Mouse (Mus musculus): ENCODE measurements around the gene Gpr137. TPM values are rescaled to one million over a fixed set of nuclear protein-coding genes. Genes with fewer than 3 reads are reported as not detected.
A peak's percentile ranks its signal among the peaks of the same experiment; 100 is the strongest.

The Gpr137 gene
- polyA plus RNA-seq, 1 experiment = not detected

DNA sequence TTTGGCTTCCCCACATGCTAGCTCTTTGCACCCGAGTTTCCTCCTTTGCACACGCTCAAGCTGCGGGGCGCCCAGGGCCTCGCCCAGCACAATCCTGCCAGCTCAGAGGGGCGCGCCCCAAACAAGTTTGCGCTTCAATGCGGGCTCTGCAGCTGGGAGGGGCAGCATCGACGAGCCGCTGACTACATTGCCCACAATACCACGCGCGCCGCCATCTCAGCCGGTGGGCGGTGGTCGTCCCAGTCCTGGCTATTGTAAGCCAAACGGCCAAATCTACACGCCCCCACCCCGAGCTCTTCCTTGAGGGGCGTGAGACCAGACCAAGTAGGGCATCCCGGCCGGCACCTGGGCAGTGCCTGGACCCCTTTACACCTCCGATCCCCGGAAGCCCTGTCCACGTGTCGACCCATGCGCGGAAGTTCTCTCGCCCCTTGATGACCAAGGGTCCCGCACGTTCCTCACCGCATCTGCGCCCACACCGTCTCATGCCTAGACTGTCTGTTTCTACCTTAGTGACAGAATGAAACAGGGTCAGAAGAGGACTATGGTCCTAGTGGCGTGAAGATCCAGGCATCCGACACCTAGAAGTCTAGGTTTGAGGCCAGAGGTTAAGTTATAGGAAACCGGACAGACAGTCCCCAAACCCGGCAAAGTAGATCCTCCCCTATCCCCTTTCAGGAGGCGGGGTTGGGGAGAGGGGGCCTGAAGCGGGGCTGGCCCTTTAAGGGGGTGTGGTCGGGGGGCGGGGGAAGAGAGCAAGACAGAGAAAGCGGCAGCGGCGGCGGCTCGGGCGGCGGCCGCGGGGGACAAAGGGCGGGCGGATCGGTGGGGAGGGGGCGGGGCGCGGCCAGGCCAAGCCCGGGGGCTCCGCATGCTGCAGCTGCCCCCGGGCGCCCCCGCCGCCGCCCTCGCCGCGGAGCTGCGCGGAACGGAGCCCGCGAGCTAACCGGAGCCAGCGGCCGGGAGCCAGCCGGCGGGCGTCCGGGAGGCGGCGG is 32.2 kb upstream of the Gpr137 start, which contains the start of gene Ppp1r14b:
Gene Ppp1r14b (plus strand): TSS at position 758 of the 995 bp plus-strand sequence.
- WGBS = 3% methylated on average over 75 of the region's 84 CpGs
- TF ChIP-seq CTCF (IDR thresholded peaks at IDR 0.05; ENCODE audit: insufficient read depth, low read depth, low read length) (no peak), POLR2A (IDR thresholded peaks at IDR 0.05; ENCODE audit: insufficient read depth, low read depth, low read length) (peak; percentile 18; the same call in 1 of the 2 replicates)

DNA sequence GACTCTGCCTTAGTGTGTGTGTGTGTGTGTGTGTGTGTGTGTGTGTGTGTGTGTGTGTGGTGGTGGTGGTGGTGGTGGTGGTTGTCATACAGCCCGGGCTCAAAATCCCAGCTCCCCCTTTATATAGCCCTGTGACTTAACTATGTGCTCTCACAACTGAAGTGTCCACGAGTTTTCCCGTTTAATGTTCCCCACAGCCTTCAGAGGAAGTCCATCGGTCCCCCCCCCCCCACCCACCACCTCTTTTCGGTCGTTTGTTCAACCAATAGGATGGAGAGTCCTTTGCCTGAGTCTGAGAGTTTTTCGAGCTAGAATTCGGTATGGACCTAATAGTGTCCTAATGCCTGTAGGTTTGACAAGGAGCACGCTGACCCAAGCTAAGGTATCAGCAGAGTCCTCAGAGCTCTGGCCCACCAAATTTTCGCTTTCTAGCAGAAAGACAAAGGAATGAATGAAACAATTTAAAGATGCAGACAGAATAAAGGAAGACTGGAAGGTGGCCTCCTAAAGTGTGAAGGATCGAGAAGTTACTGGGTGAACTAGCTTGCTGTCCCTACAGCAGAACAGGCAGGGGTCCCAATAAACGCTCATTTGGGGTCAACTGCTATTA is 31.4 kb upstream of the Gpr137 start:
- Histone ChIP-seq H3K27ac (ENCODE audit: insufficient read depth, low read depth, low read length) (no peak overlapping the region), H3K4me1 (ENCODE audit: control insufficient read depth, insufficient read depth, low read length) (peaks cover 41% of the 10 kb centered on the region), H3K4me3 (ENCODE audit: insufficient read depth, low read depth, low read length) (no peak overlapping the region)
- TF ChIP-seq CTCF (IDR thresholded peaks at IDR 0.05; ENCODE audit: insufficient read depth, low read depth, low read length) (no peak), POLR2A (IDR thresholded peaks at IDR 0.05; ENCODE audit: insufficient read depth, low read depth, low read length) (no peak)
- WGBS = 35% methylated on average over 12 of the region's 12 CpGs

More for the DNA sequence above, 32.2 kb upstream of the Gpr137 start, which contains the start of gene Ppp1r14b:
- Histone ChIP-seq H3K27ac (ENCODE audit: insufficient read depth, low read depth, low read length) (peak within 1 kb of the TSS; percentile 43), H3K4me1 (ENCODE audit: control insufficient read depth, insufficient read depth, low read length) (peaks cover 42% of the 10 kb centered on the region), H3K4me3 (ENCODE audit: insufficient read depth, low read depth, low read length) (peak within 1 kb of the TSS; percentile 60)

DNA sequence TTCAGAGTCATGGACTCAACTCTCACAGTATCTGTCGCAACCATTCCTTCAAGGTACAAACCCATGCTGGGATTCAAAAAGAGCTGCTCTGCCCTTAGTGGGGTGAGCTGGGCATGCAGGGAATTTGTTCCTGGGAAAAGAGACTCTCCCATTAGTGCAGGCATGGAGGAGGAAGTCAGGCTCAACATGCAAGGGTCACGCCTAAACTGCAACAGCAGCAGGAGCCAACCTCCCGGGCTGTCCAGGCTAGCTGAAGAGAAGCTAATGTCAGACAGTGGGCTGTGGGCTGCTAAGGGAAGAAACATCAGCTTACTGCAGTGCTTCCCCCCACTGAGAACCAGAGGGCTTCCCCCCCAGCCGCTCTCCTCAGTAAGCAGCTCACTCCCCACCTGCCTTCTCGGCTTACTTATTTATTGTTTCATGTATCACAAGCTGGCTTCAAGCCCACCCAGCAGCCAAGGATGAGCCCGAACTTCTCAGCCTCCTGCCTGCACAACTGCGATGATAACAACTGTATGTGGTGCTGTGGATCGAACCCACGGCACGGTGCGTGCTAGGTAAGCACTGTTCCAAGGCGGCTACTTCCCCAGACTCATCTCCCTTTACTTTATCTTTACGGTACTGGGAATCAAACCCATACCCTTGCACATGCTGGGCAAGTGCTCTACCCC is 30.1 kb upstream of the Gpr137 start:
- H3K4me3 ChIP-seq (ENCODE audit: insufficient read depth, low read depth, low read length) = no peak overlapping the region
- peaks cover 31% of the 10 kb centered on the region for H3K4me1 ChIP-seq (ENCODE audit: control insufficient read depth, insufficient read depth, low read length)
- WGBS = 86% methylated on average over 13 of the region's 13 CpGs
- TF ChIP-seq CTCF (IDR thresholded peaks at IDR 0.05; ENCODE audit: insufficient read depth, low read depth, low read length) (no peak), POLR2A (IDR thresholded peaks at IDR 0.05; ENCODE audit: insufficient read depth, low read depth, low read length) (no peak)
- H3K27ac ChIP-seq (ENCODE audit: insufficient read depth, low read depth, low read length) = no peak overlapping the region

DNA sequence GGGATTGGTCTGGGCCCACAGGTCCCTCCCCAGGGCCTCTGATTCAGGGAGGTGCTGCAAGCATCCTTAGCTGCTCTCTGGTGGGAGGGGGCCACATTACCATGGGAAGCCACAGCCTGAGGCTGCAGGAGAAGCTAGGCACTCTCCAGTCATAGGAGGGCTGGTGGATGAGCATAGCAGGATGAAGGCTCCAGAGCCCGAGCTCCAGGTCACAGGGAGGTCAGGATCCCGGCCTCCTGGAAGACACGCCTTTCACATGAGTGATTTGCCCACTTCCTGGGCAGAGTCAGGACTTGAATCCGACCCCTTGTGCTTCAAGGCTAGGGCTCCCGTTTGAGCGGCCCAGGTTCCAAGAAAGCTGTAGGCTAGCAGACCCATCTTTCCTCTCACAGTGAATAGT is 29.4 kb upstream of the Gpr137 start:
- peaks cover 31% of the 10 kb centered on the region for H3K4me1 ChIP-seq (ENCODE audit: control insufficient read depth, insufficient read depth, low read length)
- no peak overlapping the region for H3K27ac ChIP-seq (ENCODE audit: insufficient read depth, low read depth, low read length)
- no peak for TF ChIP-seq POLR2A (IDR thresholded peaks at IDR 0.05; ENCODE audit: insufficient read depth, low read depth, low read length)
- TF ChIP-seq CTCF (IDR thresholded peaks at IDR 0.05; ENCODE audit: insufficient read depth, low read depth, low read length) = no peak
- H3K4me3 ChIP-seq (ENCODE audit: insufficient read depth, low read depth, low read length) = no peak overlapping the region
- WGBS = 74% methylated on average over 6 of the region's 6 CpGs

DNA sequence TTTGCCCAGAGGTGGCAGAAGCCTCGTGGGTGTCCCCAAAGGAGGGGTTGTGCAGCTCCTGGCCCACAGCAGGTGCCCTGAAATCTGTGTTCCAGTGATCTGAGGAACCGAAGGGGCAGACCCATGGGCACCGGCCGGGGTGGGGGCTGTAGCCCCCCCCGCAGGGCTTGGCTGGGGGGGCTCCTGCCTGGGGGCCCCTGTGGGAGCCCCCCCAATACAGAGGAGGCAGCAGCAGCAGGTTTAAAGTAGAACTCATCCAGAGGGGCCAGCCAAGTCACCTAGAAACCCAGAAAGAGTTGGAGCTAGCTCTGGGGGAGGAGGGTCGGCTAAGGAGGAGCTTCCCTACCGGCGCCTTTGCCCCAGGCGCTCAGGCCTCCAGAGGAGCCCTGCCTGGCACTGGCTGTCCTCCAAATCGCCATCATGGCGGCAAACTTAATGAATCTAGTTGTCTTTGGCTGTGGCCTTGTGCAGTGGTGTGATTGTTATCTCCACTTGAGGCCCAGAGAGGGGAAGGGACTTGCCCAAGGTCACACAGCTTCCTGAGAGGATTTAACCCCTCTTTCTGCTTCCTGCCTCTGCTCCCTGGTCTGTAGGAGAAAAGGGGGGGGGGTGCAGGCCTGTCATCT is 28.3 kb upstream of the Gpr137 start:
- H3K27ac ChIP-seq (ENCODE audit: insufficient read depth, low read depth, low read length) = no peak overlapping the region
- peaks cover 22% of the 10 kb centered on the region for H3K4me1 ChIP-seq (ENCODE audit: control insufficient read depth, insufficient read depth, low read length)
- TF ChIP-seq POLR2A (IDR thresholded peaks at IDR 0.05; ENCODE audit: insufficient read depth, low read depth, low read length) (no peak), CTCF (IDR thresholded peaks at IDR 0.05; ENCODE audit: insufficient read depth, low read depth, low read length) (no peak)
- no peak overlapping the region for H3K4me3 ChIP-seq (ENCODE audit: insufficient read depth, low read depth, low read length)
- WGBS = 26% methylated on average over 11 of the region's 11 CpGs

DNA sequence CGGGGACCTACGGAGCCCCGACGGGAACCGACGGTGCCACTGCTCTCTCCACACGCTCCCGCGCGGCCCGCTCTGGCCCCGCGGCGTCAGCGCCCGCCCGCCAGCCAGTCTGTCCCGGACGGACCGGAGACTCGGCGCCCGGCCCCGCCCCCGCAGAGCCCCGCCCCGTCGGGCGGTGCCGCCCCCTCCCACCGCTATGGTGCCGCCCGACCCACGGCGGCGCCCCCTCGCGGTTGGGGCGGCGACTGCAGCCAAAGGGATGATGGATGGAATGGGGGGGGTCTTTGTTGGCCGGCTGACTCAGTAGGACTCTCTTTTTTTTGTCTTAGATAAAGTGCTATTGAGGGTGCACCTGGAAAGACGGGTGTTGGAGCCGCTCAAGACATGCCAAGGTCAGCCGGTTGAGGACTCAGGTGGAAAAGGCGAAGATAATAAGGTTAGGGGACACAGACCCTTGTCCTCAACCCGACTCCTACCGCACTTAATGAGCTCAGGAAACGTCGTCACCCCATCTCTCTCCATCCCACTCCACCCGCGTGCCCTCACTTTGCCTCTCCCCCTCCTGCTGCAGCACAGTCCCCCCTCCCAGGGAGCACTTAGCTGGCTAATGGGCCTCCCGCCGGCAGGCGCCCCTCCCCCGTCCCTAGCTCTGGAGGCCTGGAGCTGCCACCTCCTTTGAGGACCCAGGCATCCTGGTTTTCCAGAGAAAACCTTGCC is 27.5 kb upstream of the Gpr137 start:
- TF ChIP-seq POLR2A (IDR thresholded peaks at IDR 0.05; ENCODE audit: insufficient read depth, low read depth, low read length) = no peak
- TF ChIP-seq CTCF (IDR thresholded peaks at IDR 0.05; ENCODE audit: insufficient read depth, low read depth, low read length) = peak; percentile 58
- 2% methylated on average over 55 of the region's 55 CpGs for WGBS
- H3K4me3 ChIP-seq (ENCODE audit: insufficient read depth, low read depth, low read length) = peak overlapping the region; percentile 48
- peaks cover 22% of the 10 kb centered on the region for H3K4me1 ChIP-seq (ENCODE audit: control insufficient read depth, insufficient read depth, low read length)
- no peak overlapping the region for H3K27ac ChIP-seq (ENCODE audit: insufficient read depth, low read depth, low read length)

DNA sequence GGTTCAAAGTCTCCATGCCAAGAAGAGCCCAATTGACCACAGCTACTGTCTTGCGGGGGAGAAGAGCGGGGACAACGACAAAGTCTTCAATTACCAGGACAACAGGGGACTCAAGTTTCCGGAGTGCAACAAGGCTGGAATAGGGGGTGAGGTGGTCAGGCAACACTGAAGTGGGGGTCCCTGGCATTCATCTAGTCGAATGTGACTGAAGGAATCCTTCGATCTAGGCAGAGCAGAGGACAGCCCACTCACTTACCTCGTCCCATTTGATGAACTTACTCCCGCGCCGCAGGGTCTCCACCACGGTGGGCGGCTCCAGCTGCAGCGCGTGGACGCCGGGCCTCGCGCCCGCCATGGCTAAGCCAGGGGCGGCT is 27.0 kb upstream of the Gpr137 start:
- 4% methylated on average over 20 of the region's 20 CpGs for WGBS
- no peak overlapping the region for H3K27ac ChIP-seq (ENCODE audit: insufficient read depth, low read depth, low read length)
- peaks cover 22% of the 10 kb centered on the region for H3K4me1 ChIP-seq (ENCODE audit: control insufficient read depth, insufficient read depth, low read length)
- peak overlapping the region; percentile 48 for H3K4me3 ChIP-seq (ENCODE audit: insufficient read depth, low read depth, low read length)
- TF ChIP-seq POLR2A (IDR thresholded peaks at IDR 0.05; ENCODE audit: insufficient read depth, low read depth, low read length) = no peak
- TF ChIP-seq CTCF (IDR thresholded peaks at IDR 0.05; ENCODE audit: insufficient read depth, low read depth, low read length) = no peak

All from olfactory bulb, adult 2 months (tissue).